Mouse (Mus musculus) CD8-positive naive resting alpha-beta T cell, adult 57 days (primary cell): ENCODE measurements around the gene AI597479. TPM values are rescaled to one million over a fixed set of nuclear protein-coding genes. Genes with fewer than 3 reads are reported as not detected.

Experiments used
- total RNA-seq: library from RNA; stranded (reverse); gene quantifications from one replicate; pipeline ENCODE4 v1.2.4, GENCODE M21; 2023

Gene AI597479
- 6.0 TPM for total RNA-seq

DNA sequence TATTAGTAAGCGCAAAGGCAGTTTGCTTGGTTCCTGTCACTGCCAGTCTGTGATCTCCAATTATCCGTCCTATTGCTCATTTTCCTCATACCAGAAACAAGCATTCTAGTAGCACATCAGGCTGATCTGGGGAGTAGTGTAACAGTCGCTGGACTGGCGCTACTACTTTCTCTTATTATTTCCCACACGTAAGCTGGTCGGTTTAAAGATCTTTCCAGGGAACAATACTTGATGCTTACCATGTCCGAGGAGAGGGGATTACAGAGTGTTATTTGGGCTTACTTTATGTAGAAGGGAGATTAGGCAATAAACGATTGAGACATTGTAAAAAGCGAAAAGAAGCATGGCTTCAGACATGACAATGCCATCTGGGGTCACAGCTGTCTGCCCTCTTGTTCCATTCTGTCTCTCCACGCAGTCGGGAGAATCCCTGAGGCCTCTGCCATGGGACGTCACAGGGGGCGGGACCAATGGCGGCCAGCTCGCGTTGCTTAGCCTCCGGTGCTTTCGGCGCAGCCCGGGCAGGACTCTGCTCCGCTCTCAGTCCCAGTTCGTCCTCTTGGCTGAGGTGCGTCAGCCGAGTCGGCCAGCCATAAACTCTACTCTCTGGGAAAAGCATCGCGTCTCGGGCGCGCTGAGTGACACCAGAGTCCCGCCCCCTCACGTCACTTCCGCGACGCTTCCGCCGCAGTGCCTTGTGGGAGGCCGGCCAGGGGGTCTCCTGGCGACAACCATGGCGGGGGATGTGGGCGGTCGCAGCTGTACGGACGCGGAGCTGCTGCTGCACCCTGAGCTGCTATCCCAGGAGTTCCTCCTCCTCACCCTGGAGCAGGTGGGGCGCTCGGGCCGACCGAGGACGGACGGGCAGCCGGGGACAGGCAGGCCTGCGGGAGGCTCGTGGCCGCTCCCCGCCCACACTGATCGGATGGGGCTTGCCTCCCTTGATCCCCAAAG lies at the start of gene AI597479, which contains the start of gene Tgfbrap1:
TSS of gene AI597479 (plus strand) at position 680 of the 954 bp plus-strand sequence.
TSS of gene Tgfbrap1 (minus strand) at position 607 of the 954 bp plus-strand sequence.

Other genes starting within 250 kb of the AI597479 start
- gene Mrps9, start 247.5 kb upstream of the AI597479 start, total RNA-seq = 56.0 TPM
- gene Gpr45, start 145.8 kb upstream of the AI597479 start, total RNA-seq = 0.24 TPM
- gene Tgfbrap1, start 73 bp upstream of the AI597479 start, total RNA-seq = 26.8 TPM
- 7.9 TPM for gene Fhl2, start 98.3 kb downstream of the AI597479 start, total RNA-seq